Mouse (Mus musculus) gastrocnemius, adult 2 months (tissue): ENCODE data around the gene Cpne9. TPM values are rescaled to one million over a fixed set of nuclear protein-coding genes. Genes with fewer than 3 reads are reported as not detected.
A peak's percentile ranks its signal among the peaks of the same experiment; 100 is the strongest.

Source experiments
- DNase-seq: peaks from one replicate; pipeline ENCODE4 v3.0.0; 2022
- H3K27ac ChIP-seq: fragments of 200-600 bp; 2 replicates; pipeline ENCODE4 v1.8.1; 2022; ENCODE audit warnings: mild to moderate bottlenecking
- H3K4me3 ChIP-seq: fragments of 200-600 bp; 2 replicates; pipeline ENCODE4 v1.8.1; 2022; ENCODE audit warnings: mild to moderate bottlenecking, moderate library complexity
- CTCF ChIP-seq: fragments of 200-600 bp; IDR thresholded peaks from 2 replicates; pipeline ENCODE4 v1.8.1; 2022; ENCODE audit warnings: antibody characterized with exemption, mild to moderate bottlenecking, moderate library complexity
- intact Hi-C: fragments of 180-260 bp; cut with DNase I; formaldehyde crosslinking; loops from one replicate; pipeline ENCODE4 v1.15.1; 2025
- total RNA-seq, 2 experiments: library from RNA; stranded (reverse); gene quantifications; 2 replicates each; pipeline ENCODE4 v1.2.3; 2021

Gene Cpne9
- total RNA-seq, 2 experiments from 2014 or later, result not detected

- no peak for TF ChIP-seq CTCF
- H3K4me3 ChIP-seq, result no peak overlapping the region
- H3K27ac ChIP-seq, result no peak overlapping the region
- intact Hi-C loops, result no loop called here
- DNase-seq, result no peak
These were observed 14.5 kb downstream of the Cpne9 start for GRCm38 (mm10) chr6:113296639-113297038.

GRCm38 (mm10) chr6:113301350-113301749 is 19.2 kb downstream of the Cpne9 start:
- no peak for DNase-seq
- intact Hi-C loops, result loop anchor here (5.0 kb wide), 3 partner anchors 49 to 129 kb away; partner anchors contain the start of gene Mtmr14
- no peak for TF ChIP-seq CTCF
- Histone ChIP-seq H3K27ac (peak overlapping the region; percentile 89), H3K4me3 (no peak overlapping the region)

- peak; percentile 62 for TF ChIP-seq CTCF
These were observed 20.2 kb downstream of the Cpne9 start for GRCm38 (mm10) chr6:113302258-113302657.

GRCm38 (mm10) chr6:113306322-113306985 is 24.3 kb downstream of the Cpne9 start:
- no peak for TF ChIP-seq CTCF
- intact Hi-C loops, result loop anchor here (5.0 kb wide), 1 partner anchor 269 kb away; no protein-coding TSS in a partner anchor
- DNase-seq, result peak; percentile 100
- Histone ChIP-seq H3K27ac (peak overlapping the region; percentile 100), H3K4me3 (peak overlapping the region; percentile 94)

More at GRCm38 (mm10) chr6:113302258-113302657, 20.2 kb downstream of the Cpne9 start:
- Histone ChIP-seq H3K27ac (peak overlapping the region; percentile 89), H3K4me3 (peak overlapping the region; percentile 22; the same call in 1 of the 2 replicates)
- intact Hi-C loops, result loop anchor here (5.0 kb wide), 3 partner anchors 50 to 130 kb away; partner anchors contain the start of gene Mtmr14
- DNase-seq, result peak; percentile 39

- DNase-seq, result no peak
- intact Hi-C loops, result loop anchor here (5.0 kb wide), 1 partner anchor 270 kb away; no protein-coding TSS in a partner anchor
- peak within 1 kb of the TSS; percentile 94 for H3K4me3 ChIP-seq
- TF ChIP-seq CTCF, result peak; percentile 19
- peak within 1 kb of the TSS; percentile 100 for H3K27ac ChIP-seq
These were observed 24.9 kb downstream of the Cpne9 start, which contains the start of gene Brpf1 for GRCm38 (mm10) chr6:113306986-113307349. Gene Brpf1 (plus strand): TSS chr6:113307137.

GRCm38 (mm10) chr6:113307481-113308121 is 25.5 kb downstream of the Cpne9 start:
- Histone ChIP-seq H3K27ac (peak overlapping the region; percentile 100), H3K4me3 (peak overlapping the region; percentile 94)
- intact Hi-C loops, result loop anchor here (2.0 to 5.0 kb wide), 2 partner anchors 15 to 270 kb away; no protein-coding TSS in a partner anchor
- peak; percentile 56 for DNase-seq
- no peak for TF ChIP-seq CTCF

GRCm38 (mm10) chr6:113308141-113308540 is 26.0 kb downstream of the Cpne9 start:
- intact Hi-C loops, result loop anchor here (2.0 to 5.0 kb wide), 2 partner anchors 15 to 271 kb away; no protein-coding TSS in a partner anchor

GRCm38 (mm10) chr6:113315972-113316371 is 33.9 kb downstream of the Cpne9 start:
- Histone ChIP-seq H3K27ac (no peak overlapping the region), H3K4me3 (no peak overlapping the region)
- intact Hi-C loops, result no loop called here
- no peak for TF ChIP-seq CTCF
- no peak for DNase-seq

More at GRCm38 (mm10) chr6:113308141-113308540, 26.0 kb downstream of the Cpne9 start:
- Histone ChIP-seq H3K4me3 (peak overlapping the region; percentile 94), H3K27ac (peak overlapping the region; percentile 100)
- peak; percentile 48 for TF ChIP-seq CTCF
- peak; percentile 37 for DNase-seq

GRCm38 (mm10) chr6:113326533-113327315 is 44.6 kb downstream of the Cpne9 start, which contains the start of gene Ogg1:
Gene Ogg1 (plus strand): TSS chr6:113326972.
- TF ChIP-seq CTCF, result no peak
- peak within 1 kb of the TSS; percentile 96 for H3K27ac ChIP-seq
- intact Hi-C loops, result loop anchor here (5.0 kb wide), 2 partner anchors 249 to 289 kb away; partner anchors contain the start of gene Setd5
- peak within 1 kb of the TSS; percentile 87 for H3K4me3 ChIP-seq
- DNase-seq, result peak; percentile 99

- Histone ChIP-seq H3K27ac (no peak overlapping the region), H3K4me3 (no peak overlapping the region)
- TF ChIP-seq CTCF, result no peak
- intact Hi-C loops, result loop anchor here (2.0 to 5.0 kb wide), 3 partner anchors 47 to 292 kb away; partner anchors contain the start of genes Setd5 and Tada3
- DNase-seq, result no peak
These were observed 47.3 kb downstream of the Cpne9 start for GRCm38 (mm10) chr6:113329396-113329795.

- no peak overlapping the region for H3K4me3 ChIP-seq
- intact Hi-C loops, result no loop called here
- TF ChIP-seq CTCF, result no peak
- DNase-seq, result no peak
- H3K27ac ChIP-seq, result no peak overlapping the region
These were observed 48.4 kb downstream of the Cpne9 start for GRCm38 (mm10) chr6:113330547-113330946.

- intact Hi-C loops, result no loop called here
- DNase-seq, result no peak
- no peak for TF ChIP-seq CTCF
- no peak overlapping the region for H3K4me3 ChIP-seq
- no peak overlapping the region for H3K27ac ChIP-seq
These were observed 49.6 kb downstream of the Cpne9 start for GRCm38 (mm10) chr6:113331721-113332120.
